21 mouse cellular contexts compared by ENCODE assay signal in genomic region chr8:49254311-49254828, GRCm38 (mm10).
A peak's percentile ranks its signal among the peaks of the same experiment; 100 is the strongest.
DNase-seq lines count a peak whose midpoint lies in the region; ATAC-seq and TF ChIP-seq lines count a peak whose summit lies in the region.
"Had no signal": no experiment of that assay in that cellular context is flagged by ENCODE, and none has a peak within 500 bp of the region (broad histone marks: within the 10 kb centered on the region; RNA-seq: fewer than 3 reads in every experiment).

No protein-coding gene starts in this region.

- no peak overlapping the region for H3K4me2 ChIP-seq in embryonic facial prominence, embryonic 14.5 days (ENCODE audit: low read depth, low read length)
- no peak overlapping the region for H3K4me2 ChIP-seq in liver, postnatal 0 days (ENCODE audit: low read depth, low read length)

- peak; percentile 34 for DNase-seq in embryonic facial prominence, embryonic 14.5 days (ENCODE audit: low spot score)
- DNase-seq in embryonic facial prominence, embryonic 10.5 days (ENCODE audit: low spot score), result no peak
- peak; percentile 80 for DNase-seq in retina, embryonic 14.5 days (ENCODE audit: low spot score)
- DNase-seq in retina, postnatal 1 day, result peak; percentile 92
- DNase-seq in liver, postnatal 0 days, result no peak
- DNase-seq in spleen, postnatal 4 days (ENCODE audit: low spot score in 2 of 2), result no peak
- DNase-seq: adrenal gland, adult 2 months; adrenal gland, adult 8-10 months; adrenal gland, postnatal 10 days; adrenal gland, postnatal 14 days; adrenal gland, postnatal 25 days; adrenal gland, postnatal 36 days; B cell, adult 2 months; cerebellum, adult 11 months; cerebellum, adult 11-12 months; cerebellum, adult 18-20 months had no signal

- no peak for TF ChIP-seq EP300 in liver, postnatal 0 days (IDR thresholded peaks at IDR 0.05; ENCODE audit: low read depth)

- WGBS in embryonic facial prominence, embryonic 14.5 days, result 65% methylated on average over 3 of the region's 3 CpGs
- WGBS in embryonic facial prominence, embryonic 10.5 days, result 74% methylated on average over 3 of the region's 3 CpGs
- 85% methylated on average over 3 of the region's 3 CpGs for WGBS in liver, postnatal 0 days (ENCODE audit: insufficient replicate concordance)

- H3K9ac ChIP-seq in embryonic facial prominence, embryonic 14.5 days (ENCODE audit: low read depth, low read length), result no peak overlapping the region
- no peak overlapping the region for H3K9ac ChIP-seq in liver, postnatal 0 days (replicated peaks)

- no peaks in the 10 kb centered on the region for H3K27me3 ChIP-seq in embryonic facial prominence, embryonic 14.5 days (replicated peaks; ENCODE audit: control insufficient read depth, insufficient read depth, low read length)
- no peaks in the 10 kb centered on the region for H3K27me3 ChIP-seq in embryonic facial prominence, embryonic 10.5 days (replicated peaks; ENCODE audit: low read depth, poor library complexity, severe bottlenecking)
- no peaks in the 10 kb centered on the region for H3K27me3 ChIP-seq in liver, postnatal 0 days (ENCODE audit: insufficient read depth, low read length)
- H3K27me3 ChIP-seq: CH12.LX had no signal

- no peak overlapping the region for H3K27ac ChIP-seq in embryonic facial prominence, embryonic 14.5 days (replicated peaks; ENCODE audit: low read depth, low read length)
- H3K27ac ChIP-seq in embryonic facial prominence, embryonic 10.5 days (replicated peaks), result no peak overlapping the region
- H3K27ac ChIP-seq in liver, postnatal 0 days (ENCODE audit: low read depth), result no peak overlapping the region

- peak; percentile 55; the same call in 1 of the 2 replicates for ATAC-seq in embryonic facial prominence, embryonic 14.5 days (ENCODE audit: low read depth)
- ATAC-seq in liver, postnatal 0 days, result no peak
- ATAC-seq: activated CD4-positive, CD25-positive, alpha-beta regulatory T cell, adult 4 months; CD4-positive, CD25-positive, alpha-beta regulatory T cell, adult 4 months; Patski had no signal

- no peak overlapping the region for H3K4me3 ChIP-seq in embryonic facial prominence, embryonic 14.5 days (ENCODE audit: low read depth, low read length)
- no peak overlapping the region for H3K4me3 ChIP-seq in embryonic facial prominence, embryonic 10.5 days
- H3K4me3 ChIP-seq in liver, postnatal 0 days (ENCODE audit: low read depth, low read length), result no peak overlapping the region

- H3K4me1 ChIP-seq in embryonic facial prominence, embryonic 14.5 days (ENCODE audit: control insufficient read depth, insufficient read depth, low read length), result no peaks in the 10 kb centered on the region
- 0 out of 2 replicates have a peak, but pooled peaks cover 2% of the 10 kb centered on the region for H3K4me1 ChIP-seq in embryonic facial prominence, embryonic 10.5 days
- H3K4me1 ChIP-seq in liver, postnatal 0 days (ENCODE audit: insufficient read depth), result no peaks in the 10 kb centered on the region

- TF ChIP-seq CTCF in liver, postnatal 0 days (IDR thresholded peaks at IDR 0.05; ENCODE audit: low read depth), result no peak

- H3K9me3 ChIP-seq in embryonic facial prominence, embryonic 14.5 days (ENCODE audit: control insufficient read depth, low read length), result no peaks in the 10 kb centered on the region
- no peaks in the 10 kb centered on the region for H3K9me3 ChIP-seq in embryonic facial prominence, embryonic 10.5 days
- H3K9me3 ChIP-seq in liver, postnatal 0 days (ENCODE audit: low read length), result no peaks in the 10 kb centered on the region

- no peaks in the 10 kb centered on the region for H3K36me3 ChIP-seq in embryonic facial prominence, embryonic 14.5 days (ENCODE audit: control insufficient read depth, insufficient read depth, low read length)
- H3K36me3 ChIP-seq in embryonic facial prominence, embryonic 10.5 days (replicated peaks), result no peaks in the 10 kb centered on the region
- H3K36me3 ChIP-seq in liver, postnatal 0 days (replicated peaks; ENCODE audit: insufficient read depth, low read length), result no peaks in the 10 kb centered on the region
- H3K36me3 ChIP-seq: G1E had no signal

Comparison
In these comparisons a context has a peak if more than half of its experiments do, and no peak if none do; other contexts are left out.
1. DNase-seq: peak in embryonic facial prominence, embryonic 14.5 days (single experiment), retina, embryonic 14.5 days (single experiment) and retina, postnatal 1 day (single experiment); none in embryonic facial prominence, embryonic 10.5 days (single experiment), liver, postnatal 0 days (single experiment) and spleen, postnatal 4 days (0 of 2).